Mouse (Mus musculus) erythroblast, adult 5-6 weeks (primary cell): ENCODE measurements around the gene Cpsf4l. TPM values are rescaled to one million over a fixed set of nuclear protein-coding genes. Genes with fewer than 3 reads are reported as not detected.

Experiments used
- ATAC-seq: replicated peaks from 2 replicates; pipeline ENCODE4 v1.8.0; 2016; ENCODE audit warnings: moderate number of reproducible peaks, mild to moderate bottlenecking, moderate TSS enrichment, inconsistent platforms; ENCODE audit not compliant: poor library complexity, low FRiP score, severe bottlenecking
- total RNA-seq, 2 experiments: library from RNA; stranded (forward) in 1 of 2; stranded (reverse) in 1 of 2; fragments of 150-400 nt in 1 of 2; fragments of 200-764, 138-1000 nt in 1 of 2; gene quantifications; 2 replicates each; pipeline versions ENCODE4 v1.2.3 to v1.2.4; 2015 to 2017; ENCODE audit warnings: low replicate concordance in 2 of 2

Gene Cpsf4l
- total RNA-seq, 2 experiments from 2014 or later, result not detected

GRCm38 (mm10) chr11:113737553-113737854, 27.7 kb upstream of the Cpsf4l start:
- no peak for ATAC-seq

GRCm38 (mm10) chr11:113736848-113737552, 27.2 kb upstream of the Cpsf4l start:
- no peak; the same call in 1 of the 2 replicates for ATAC-seq

DNA sequence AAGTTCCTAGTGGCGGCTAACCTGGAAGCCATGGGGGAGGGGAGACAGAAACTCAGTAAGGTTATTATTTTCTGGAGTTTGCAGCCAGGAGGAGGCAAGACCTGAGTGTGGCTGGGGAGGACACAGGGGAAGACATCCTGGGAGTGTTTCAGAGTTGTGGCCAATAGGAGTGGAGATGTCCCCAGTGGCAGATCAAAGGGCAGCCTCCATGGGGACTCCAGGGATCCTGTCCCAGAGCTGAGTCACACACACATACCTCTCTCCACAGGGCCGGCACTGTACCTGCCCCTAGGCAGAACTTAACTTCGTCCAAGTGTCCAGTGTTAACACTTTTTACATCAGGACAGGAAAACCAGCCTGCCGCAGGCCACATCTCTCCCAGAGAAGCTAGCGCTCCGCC, 25.3 kb upstream of the Cpsf4l start:
- ATAC-seq, result no peak

DNA sequence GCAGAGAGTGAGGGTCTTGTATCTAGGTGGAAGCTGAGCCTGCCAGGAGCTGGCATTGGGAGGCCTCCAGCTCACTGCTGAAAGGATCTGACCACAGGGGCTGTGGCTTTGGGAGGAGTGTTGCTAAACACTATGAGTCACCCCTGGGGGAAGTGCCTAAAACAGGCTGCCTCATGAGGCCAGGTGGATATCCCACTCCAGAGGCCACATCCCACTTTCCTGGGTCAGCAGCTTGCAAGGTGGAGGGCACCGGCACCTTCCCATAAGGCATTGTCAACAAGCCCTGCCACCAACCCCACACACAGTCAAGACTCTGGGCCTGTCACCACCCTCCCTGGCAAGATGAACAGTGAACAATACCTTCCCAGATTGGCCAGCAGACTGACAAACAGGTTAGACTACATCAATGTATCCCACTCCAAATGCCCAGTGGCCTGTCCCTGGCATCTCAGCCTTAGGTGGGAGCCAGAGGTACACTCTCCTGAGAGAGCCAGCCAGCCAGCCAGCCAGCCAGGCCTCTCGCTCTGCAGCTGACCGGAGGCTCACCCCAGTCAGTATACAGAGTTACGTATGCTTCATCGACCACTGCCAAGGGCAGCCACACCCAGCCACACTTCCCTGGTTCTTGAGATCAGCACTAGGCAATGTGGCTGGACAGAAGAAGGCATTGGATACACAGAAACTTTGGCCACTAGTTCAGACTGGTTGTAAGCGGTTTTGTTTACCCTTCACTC, 24.0 kb upstream of the Cpsf4l start:
- no peak for ATAC-seq

DNA sequence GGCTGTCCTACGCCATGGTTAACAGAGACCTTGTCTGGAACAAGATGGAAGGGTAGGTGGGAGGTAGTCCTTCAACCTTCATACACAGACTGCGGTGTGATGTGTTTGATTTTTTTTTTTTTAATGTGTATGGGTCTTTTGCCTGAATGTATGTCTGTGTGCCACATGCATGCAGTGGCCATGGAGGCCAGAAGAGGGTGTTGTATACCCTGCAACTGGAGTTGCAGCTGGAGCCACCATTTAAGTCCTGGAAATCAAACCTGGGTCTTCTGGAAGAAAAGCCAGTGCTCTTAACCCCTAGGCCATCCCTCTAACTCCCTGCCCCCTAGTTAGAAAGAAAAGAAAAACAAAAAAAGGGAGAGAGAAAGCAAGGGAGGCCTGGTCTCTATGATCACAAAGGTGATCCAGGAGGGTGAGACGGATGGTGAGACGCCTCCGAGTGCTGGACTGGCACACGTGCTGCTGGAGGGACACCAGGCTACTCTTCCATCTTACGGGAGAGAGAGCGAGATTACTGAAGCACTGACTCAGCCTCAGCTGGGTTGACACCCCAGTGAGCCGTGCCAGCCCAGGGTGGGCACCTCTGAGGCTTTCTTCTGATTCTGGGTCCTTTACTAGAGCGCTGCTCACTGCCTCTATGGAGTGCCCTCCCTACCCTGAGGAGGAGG, 22.3 kb upstream of the Cpsf4l start:
- ATAC-seq, result no peak

DNA sequence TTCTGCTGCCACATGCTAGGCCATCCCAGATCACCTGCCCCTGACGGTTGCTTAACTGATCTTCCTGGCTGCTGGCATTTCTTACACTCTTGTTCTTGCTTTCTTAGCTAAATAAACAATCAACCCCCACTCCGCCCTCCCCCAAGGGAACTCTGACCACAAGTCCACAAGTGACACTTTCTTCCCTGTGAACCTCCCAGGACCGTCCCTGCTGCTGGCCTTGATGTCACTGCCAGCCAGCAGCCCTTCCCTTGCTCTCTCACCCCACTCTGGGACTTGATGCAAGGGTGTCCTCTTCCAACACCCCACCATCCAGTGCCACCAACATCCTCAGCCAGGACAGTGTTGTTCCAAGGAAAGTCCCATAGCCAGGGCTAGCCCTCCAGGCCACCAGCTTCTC, 21.1 kb upstream of the Cpsf4l start:
- ATAC-seq, result no peak

DNA sequence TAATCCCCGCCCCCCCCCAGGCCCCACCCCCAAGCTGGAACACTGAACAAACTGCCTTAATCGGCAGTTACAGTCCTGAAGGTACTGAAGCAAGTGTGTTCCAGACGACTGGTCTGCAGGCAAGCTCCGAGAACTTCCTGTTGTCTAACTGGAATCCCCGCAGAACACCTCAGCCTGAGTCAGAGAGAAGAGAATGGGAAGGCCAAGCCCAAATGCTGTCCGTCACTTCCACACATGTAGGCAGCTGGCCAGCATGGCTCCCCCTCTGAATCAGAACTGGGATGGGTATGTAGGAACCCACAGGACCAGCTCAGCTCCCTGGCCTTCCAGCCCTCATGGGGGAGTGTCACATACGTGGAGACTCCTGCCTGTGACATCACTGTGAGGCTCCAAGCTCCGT, 20.1 kb upstream of the Cpsf4l start:
- ATAC-seq, result no peak

DNA sequence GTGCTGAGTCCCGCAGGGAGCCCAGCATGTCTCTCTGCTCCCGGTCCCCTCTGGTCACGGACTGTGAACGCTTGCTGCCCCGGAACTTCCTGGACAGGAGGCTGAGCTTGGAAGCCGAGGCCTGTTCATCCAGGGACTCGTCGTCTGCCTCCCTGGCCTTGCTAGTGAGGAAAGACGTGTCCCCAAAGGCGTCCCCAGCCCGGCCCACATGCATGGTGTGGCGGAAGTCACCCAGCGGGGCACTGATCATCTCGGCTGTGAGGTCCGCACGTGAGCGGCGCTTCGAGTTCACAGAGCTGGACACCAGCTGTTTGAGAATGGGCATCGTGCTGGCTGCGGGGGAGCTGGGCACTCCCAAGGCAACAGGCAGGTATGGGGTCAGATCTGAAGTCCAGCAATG, 19.4 kb upstream of the Cpsf4l start:
- ATAC-seq, result no peak

- no peak for ATAC-seq
Measured at GRCm38 (mm10) chr11:113727992-113728391, 18.2 kb upstream of the Cpsf4l start.

GRCm38 (mm10) chr11:113726994-113727888, 17.4 kb upstream of the Cpsf4l start:
- no peak for ATAC-seq

DNA sequence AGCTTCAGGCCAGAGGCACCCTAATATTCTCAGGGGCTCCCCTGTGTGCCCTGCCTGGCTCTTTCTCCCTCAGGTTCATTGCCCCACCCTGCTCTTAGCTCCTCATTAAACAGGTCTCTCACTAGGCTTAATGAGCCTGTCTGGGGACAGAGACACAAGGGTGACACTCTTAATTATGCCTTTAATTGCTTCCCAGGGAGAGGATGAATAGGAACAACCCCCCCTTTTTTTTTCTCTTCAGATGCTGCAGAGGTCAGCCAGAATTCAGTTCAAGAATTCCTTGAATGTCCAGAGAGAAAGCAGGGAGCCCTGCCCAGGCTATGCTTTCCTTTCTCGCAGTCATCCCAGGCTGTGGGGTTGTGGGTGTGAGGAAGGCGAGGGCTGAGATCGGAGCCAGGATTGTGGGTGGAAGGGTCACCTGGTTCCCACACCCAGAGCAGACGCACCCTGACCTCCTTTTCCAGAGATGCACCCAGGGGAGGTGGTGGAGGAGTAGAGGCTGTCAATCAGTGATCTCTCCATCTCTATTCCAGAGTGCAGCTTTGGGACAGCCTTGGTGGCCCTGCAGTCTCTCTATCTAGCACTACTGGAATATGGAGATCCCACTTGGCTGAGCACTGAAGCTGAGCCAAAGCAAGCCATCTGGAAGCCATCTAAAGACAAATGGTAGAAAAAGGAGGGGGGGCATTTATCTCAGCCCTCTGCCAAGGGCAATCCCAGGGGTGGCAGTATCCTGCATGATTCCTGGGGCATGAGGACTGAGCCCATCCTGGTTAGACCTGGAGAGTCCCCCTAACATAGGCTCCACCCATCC, 15.6 kb upstream of the Cpsf4l start:
- ATAC-seq, result no peak; the same call in 1 of the 2 replicates

DNA sequence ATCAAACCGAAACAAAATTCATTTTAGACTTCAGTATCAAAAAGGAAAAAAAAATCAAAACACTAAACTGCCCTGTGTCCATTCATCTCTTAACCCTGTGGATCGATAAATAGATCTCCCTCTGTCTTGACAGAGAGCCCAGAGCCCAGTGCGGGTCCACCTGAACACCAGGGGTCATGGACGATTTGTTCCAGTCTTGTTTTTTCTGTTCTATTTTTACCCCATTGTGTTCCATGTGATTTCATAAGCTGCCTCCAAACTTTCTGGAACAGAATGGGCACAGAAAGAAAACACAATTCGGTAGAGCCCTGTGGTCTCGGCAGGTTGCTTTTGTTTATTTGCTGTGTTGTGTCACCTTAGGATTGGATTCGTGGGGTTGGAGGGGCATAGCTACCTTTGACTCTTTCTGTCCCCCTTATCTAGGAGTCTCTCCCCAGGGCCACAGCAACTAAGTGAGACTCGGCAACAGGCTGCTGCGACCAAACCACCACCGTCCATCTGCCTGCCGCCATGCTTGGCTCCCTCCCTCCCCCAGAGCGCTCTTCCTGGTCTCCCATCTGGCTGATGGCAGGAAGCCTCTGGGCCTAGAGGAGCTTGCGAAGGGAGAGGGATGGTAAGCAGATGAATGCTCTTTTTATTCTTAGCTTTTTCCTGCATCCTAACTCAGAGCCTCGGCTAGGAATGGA, 12.7 kb upstream of the Cpsf4l start:
- ATAC-seq, result no peak

- no peak for ATAC-seq
Measured at GRCm38 (mm10) chr11:113717767-113718424, 8.1 kb upstream of the Cpsf4l start.

DNA sequence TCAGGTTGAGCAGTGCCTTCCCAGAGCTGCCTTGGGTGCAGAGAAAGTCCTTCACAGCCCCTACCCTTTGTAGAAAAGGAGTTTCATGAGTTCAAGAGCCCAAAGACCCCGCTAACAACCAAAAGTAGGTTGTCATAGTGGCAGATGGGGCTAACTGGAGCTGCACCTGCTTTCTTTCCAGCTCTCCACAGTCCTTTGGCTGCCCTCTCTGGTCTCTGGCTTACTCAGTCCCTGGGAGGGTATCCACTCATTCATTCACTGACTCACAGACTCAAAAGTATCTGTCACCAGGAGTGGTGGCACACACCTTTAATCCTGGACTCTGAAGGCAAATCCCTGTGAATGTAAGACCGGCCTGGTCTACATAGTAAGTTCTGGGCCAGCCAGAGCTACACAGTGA, 6.3 kb upstream of the Cpsf4l start:
- no peak for ATAC-seq

- ATAC-seq, result peak; percentile 78
Measured at GRCm38 (mm10) chr11:113715078-113715674, 5.4 kb upstream of the Cpsf4l start.

DNA sequence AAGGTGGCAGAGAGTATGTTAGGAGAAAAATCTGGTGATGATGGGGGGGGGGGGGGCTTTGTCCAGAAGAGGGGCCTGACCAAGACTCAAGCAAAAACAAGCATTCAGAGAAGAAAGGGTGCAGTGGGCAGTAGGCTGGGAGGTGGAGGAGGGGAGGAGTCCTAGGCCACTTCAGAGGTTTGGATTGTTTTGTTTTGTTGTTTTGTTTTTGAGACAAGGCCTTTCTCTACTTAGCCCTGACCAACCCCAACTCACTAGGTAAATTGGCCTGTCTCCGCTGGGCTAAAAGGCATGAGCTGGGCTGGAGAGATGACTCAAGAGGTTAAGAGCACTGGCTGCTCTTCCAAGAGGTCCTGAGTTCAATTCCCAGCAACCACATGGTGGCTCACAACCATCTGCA, 1.2 kb upstream of the Cpsf4l start:
- no peak for ATAC-seq

DNA sequence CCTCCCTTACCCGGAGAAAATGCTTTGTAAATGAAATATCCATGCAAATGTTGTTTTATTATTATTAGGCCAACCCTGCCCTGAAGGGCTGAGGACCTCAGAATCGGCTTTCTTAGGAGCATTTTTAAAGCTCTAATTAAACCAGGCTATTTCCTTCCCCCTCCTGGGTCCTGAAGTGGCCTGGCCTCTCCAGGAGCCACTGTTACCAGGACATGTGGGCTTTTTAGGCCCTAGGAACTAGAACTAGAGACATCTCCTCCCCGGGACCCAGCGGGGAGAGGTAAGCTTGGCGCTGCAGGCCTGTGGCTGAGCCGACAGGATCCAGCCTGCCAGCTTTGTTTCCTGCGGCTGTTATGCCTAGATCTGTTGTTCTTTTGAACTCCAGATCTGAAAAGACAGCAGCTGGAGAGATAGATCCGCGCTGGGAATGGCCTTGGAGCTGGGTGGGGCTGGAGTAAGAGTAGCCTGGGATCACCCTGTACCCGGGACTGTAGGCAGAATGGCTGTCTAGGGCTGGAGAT, 500 bp upstream of the Cpsf4l start:
- ATAC-seq, result no peak

- no peak for ATAC-seq
Measured at GRCm38 (mm10) chr11:113709272-113709671, 545 bp downstream of the Cpsf4l start.
